Mouse (Mus musculus) monocyte, adult 2 months (primary cell): ENCODE measurements around the gene Lrp2bp.

ENCODE experiments used
- DNase-seq, 2 experiments: peaks; one replicate each; pipeline ENCODE4 v3.0.0; 2022; ENCODE audit warnings: low spot score in 2 of 2, low read depth in 1 of 2

Gene Lrp2bp

DNA sequence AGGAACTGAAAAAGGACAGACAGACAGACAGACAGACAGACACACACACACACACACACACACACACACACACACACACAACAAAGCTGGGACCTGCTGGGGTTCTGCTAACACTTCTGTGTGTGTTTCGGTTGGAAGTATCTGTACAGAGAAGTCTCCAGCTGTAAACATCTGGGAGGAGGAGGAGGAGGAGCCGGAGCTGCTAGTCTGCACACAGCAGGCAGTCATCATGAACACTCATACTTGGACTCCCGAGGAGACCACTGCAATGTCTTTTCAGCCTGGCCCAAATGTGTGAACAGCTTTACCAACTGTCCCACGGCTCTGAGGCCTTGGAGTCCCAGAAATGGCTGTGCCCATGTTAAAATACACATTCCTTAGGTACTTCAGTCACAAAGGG is 25.3 kb downstream of the Lrp2bp start:
- DNase-seq = no peak

DNA sequence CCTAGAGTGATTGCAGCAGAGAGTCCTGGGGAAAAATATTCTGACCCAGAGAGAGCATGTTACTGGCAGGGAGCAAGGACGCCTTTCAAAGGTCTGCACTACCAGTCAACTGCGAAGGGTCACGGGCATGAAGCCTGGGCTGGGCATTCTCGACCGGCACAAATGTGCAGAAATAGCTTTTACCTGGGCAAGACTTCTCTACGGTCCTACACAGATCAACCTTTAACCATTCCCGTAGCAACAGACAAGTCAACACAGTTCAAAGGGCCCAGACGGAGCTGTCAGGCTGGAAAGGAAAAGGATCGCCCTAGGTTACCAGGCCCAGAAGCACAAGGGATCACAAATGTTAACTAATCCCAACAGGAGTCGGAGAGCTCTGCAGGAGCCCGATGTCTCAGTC is 37.1 kb downstream of the Lrp2bp start:
- no peak for DNase-seq

DNA sequence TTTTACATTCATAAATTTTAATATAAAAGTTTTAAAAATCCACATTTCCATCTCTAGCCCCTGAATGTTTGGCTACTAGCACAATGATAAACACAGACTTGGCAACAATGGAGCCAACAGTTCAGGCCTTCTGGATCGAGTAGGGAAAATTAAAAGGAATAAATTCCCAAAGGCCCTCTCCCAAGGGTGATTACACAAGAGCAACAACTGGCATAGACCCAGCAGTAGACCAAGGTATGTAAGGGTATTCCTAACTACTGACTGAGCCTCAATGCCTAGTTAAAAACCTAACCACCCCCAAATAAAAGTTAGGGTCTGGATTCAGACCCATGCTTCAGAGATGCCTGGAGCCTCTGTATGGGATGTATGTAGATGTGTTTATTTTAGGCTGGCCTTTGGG is 40.6 kb downstream of the Lrp2bp start:
- no peak for DNase-seq

DNA sequence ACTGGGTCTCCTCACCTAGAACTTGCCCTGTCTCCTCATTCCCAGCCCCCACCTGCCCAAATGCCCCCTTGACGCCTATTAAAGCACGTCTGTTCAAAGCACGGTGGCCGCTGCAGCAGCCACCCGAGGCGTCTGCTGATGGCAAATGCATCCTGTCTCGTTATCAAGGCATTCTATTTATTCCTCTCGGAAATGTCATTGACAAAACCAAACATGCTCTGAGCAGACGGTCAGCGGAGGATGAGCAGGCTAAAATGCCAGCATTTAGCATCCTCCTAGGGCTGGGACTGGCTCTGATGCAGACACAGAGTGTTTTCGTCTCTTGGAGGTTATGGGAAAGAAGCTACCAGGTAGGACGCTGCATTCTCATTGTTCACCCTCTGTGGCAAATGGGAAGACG is 41.2 kb downstream of the Lrp2bp start:
- DNase-seq = no peak

DNA sequence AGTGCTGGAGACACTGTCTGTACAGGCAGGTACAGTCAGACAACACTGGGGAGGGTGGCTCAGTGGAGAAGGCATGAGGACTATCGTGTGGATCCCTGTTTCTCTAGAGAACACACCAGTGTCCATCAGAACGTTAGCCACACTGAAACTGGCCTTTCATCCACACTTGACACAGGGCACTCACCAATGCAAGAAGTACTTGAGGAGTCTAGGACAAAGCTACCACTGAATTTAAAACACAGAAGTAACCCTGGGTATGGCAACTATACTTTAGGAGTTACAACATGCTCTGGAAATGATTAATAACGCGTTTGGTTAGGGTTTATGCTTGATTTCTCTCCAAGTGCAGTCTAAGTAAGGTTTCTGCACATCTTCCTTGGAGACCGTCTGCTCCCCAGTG is 73.7 kb downstream of the Lrp2bp start:
- no peak for DNase-seq

DNA sequence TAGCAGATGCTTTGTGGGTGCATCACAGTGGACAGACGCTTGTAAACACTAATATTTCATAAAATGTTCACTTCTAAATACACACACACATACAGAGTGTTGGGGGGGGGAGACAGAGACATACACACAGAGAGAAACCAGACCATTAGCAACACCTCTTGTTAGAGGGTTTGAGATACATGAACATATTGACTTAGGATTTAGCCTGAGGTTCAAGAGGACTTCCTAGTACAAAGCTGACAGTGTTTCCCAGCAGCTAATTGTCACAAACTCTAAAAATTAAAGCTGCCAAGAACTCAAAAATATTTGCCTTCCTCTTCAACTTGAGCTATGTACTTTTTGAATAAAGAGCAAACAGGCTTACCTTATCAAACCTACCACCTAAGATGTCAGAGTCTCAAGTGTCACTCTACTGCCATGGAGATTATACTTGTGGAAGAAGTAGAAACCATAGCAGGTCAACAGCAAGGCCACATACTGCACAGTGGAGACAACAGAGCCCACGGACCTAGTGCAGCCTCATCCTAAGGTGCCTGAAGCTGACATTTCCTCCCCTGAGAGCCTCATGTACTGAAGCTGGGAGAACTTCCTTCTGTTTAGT is 74.5 kb downstream of the Lrp2bp start:
- DNase-seq = no peak

DNA sequence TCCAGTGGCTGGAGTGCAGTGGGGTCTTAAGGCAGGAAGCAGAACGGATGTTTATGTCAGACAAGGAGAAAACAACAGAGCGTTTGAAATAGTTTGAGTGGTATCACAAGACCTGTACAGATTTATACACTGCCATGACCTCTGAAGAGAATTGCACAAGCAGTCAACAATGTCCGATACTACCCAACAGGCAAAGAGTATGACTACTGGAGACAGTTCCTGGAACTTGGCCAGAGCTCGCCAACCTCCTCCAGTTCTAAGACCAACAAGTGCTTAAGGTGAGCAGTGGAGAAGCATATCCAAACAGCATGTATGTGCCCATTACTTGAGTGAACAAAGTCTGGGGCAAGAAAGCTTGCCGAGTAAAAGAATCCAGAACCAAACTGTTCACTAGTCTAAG is 76.1 kb downstream of the Lrp2bp start:
- no peak for DNase-seq

DNA sequence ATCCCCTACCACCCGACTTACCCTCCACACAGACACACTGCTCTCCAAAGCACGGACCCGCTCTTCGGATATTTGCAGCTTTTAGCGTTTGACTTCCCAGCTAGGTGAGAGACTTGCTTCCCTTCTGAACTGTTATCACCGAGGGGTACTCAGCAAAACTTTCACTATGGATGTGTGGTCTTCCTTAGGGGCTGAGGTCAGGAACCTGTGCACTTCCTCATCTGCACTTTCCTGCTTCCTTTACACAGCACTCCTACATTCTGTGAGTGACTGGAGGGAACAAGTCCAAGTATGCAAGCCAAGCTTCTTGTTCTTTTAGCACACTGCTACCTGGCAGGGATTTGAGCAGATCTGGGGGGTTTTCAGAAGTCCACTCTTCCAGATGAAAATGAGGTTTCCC is 79.8 kb downstream of the Lrp2bp start:
- DNase-seq = no peak
